10 mouse cellular contexts compared by ENCODE assay signal in the genomic region with DNA sequence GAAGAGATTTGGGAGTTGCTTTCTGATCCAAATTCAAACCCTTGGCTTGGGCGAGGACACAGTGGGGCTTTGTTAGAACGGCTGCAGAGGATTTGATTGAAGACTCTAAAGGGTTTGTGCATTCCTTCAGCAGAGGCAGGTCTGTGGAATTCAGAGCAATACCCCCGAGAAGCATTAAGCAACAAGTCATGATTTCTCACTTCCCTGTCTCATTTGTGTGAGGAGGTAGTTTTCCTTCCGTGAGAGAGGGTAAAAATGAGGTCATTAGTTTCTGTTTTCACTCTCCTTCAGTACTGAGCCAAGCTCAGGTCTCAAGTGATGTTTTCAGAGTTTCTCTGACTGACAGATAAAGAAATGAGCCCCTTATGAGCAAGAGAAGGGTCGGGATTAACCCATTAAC.
DNase-seq lines count a peak whose midpoint lies in the region; ATAC-seq and TF ChIP-seq lines count a peak whose summit lies in the region.
"Had no signal": no experiment of that assay in that cellular context is flagged by ENCODE, and none has a peak within 500 bp of the region (broad histone marks: within the 10 kb centered on the region; RNA-seq: fewer than 3 reads in every experiment).

No protein-coding gene starts in this region.

- H3K4me1 ChIP-seq in kidney, postnatal 0 days (replicated peaks; ENCODE audit: insufficient read depth, low read length) = no peaks in the 10 kb centered on the region
- no peaks in the 10 kb centered on the region for H3K4me1 ChIP-seq in embryonic facial prominence, embryonic 12.5 days
- H3K4me1 ChIP-seq in hindbrain, embryonic 15.5 days (replicated peaks) = peaks cover 8% of the 10 kb centered on the region; the same call in 1 of the 2 replicates

- WGBS in kidney, postnatal 0 days = 9% methylated on average over 5 of the region's 5 CpGs
- 9% methylated on average over 5 of the region's 5 CpGs for WGBS in embryonic facial prominence, embryonic 12.5 days
- WGBS in hindbrain, embryonic 15.5 days = 20% methylated on average over 5 of the region's 5 CpGs

- DNase-seq in kidney, postnatal 0 days (ENCODE audit: low spot score) = peak; percentile 58
- DNase-seq in kidney, adult 8-10 months = no peak
- peak; percentile 30 for DNase-seq in retina, embryonic 14.5 days (ENCODE audit: low spot score)
- DNase-seq in yolk sac, embryonic 10.5 days (ENCODE audit: low spot score) = no peak
- no peak for DNase-seq in left cerebral cortex, adult 9 months (ENCODE audit: low spot score in 2 of 2)
- no peak for DNase-seq in heart, adult 9 months (ENCODE audit: low spot score in 2 of 2)

- no peak for TF ChIP-seq CTCF in kidney, postnatal 0 days (IDR thresholded peaks at IDR 0.05; ENCODE audit: low read depth)

- 0 out of 2 replicates have a peak, but pooled peaks have one; percentile 29 for ATAC-seq in kidney, postnatal 0 days (replicated peaks; ENCODE audit: low FRiP score, low read depth)
- ATAC-seq in embryonic facial prominence, embryonic 12.5 days (ENCODE audit: insufficient number of reproducible peaks, insufficient read depth, low FRiP score, low TSS enrichment) = peak; percentile 47; the same call in 1 of the 2 replicates
- ATAC-seq in hindbrain, embryonic 15.5 days (ENCODE audit: low FRiP score, low read depth) = peak; percentile 54; the same call in 1 of the 2 replicates
- ATAC-seq: intestine, postnatal 0 days had no signal

- no peak overlapping the region for H3K27ac ChIP-seq in kidney, postnatal 0 days
- no peak overlapping the region for H3K27ac ChIP-seq in embryonic facial prominence, embryonic 12.5 days
- no peak overlapping the region for H3K27ac ChIP-seq in hindbrain, embryonic 15.5 days (replicated peaks)
- H3K27ac ChIP-seq: liver, embryonic 12.5 days had no signal

- no peak overlapping the region for H3K9ac ChIP-seq in kidney, postnatal 0 days (ENCODE audit: low read depth, low read length)
- H3K9ac ChIP-seq in embryonic facial prominence, embryonic 12.5 days = no peak overlapping the region
- H3K9ac ChIP-seq in hindbrain, embryonic 15.5 days = no peak overlapping the region
- H3K9ac ChIP-seq: liver, embryonic 12.5 days had no signal

- H3K4me3 ChIP-seq in kidney, postnatal 0 days (replicated peaks; ENCODE audit: low read depth, low read length) = 0 out of 2 replicates have a peak overlapping the region, but pooled peaks have one; percentile 2
- no peak overlapping the region for H3K4me3 ChIP-seq in embryonic facial prominence, embryonic 12.5 days
- H3K4me3 ChIP-seq in hindbrain, embryonic 15.5 days = no peak overlapping the region
- H3K4me3 ChIP-seq: liver, embryonic 12.5 days had no signal

- H3K4me2 ChIP-seq in kidney, postnatal 0 days (ENCODE audit: low read length) = peak overlapping the region; percentile 28
- H3K4me2 ChIP-seq in embryonic facial prominence, embryonic 12.5 days (replicated peaks) = peak overlapping the region; percentile 21; the same call in 1 of the 2 replicates
- peak overlapping the region; percentile 35 for H3K4me2 ChIP-seq in hindbrain, embryonic 15.5 days
- H3K4me2 ChIP-seq: liver, embryonic 12.5 days had no signal

- no peaks in the 10 kb centered on the region for H3K36me3 ChIP-seq in kidney, postnatal 0 days (ENCODE audit: insufficient read depth, low read length)
- no peaks in the 10 kb centered on the region for H3K36me3 ChIP-seq in embryonic facial prominence, embryonic 12.5 days
- H3K36me3 ChIP-seq in hindbrain, embryonic 15.5 days = no peaks in the 10 kb centered on the region
- H3K36me3 ChIP-seq: liver, embryonic 12.5 days had no signal

- no peaks in the 10 kb centered on the region for H3K9me3 ChIP-seq in kidney, postnatal 0 days (replicated peaks; ENCODE audit: low read length)
- no peaks in the 10 kb centered on the region for H3K9me3 ChIP-seq in embryonic facial prominence, embryonic 12.5 days
- no peaks in the 10 kb centered on the region for H3K9me3 ChIP-seq in hindbrain, embryonic 15.5 days
- H3K9me3 ChIP-seq: liver, embryonic 12.5 days had no signal

- H3K27me3 ChIP-seq in kidney, postnatal 0 days (ENCODE audit: insufficient read depth, low read length) = no peaks in the 10 kb centered on the region
- no peaks in the 10 kb centered on the region for H3K27me3 ChIP-seq in embryonic facial prominence, embryonic 12.5 days
- no peaks in the 10 kb centered on the region for H3K27me3 ChIP-seq in hindbrain, embryonic 15.5 days
- H3K27me3 ChIP-seq: liver, embryonic 12.5 days had no signal

Comparison
In these comparisons a context has a peak if more than half of its experiments do, and no peak if none do; other contexts are left out.
1. DNase-seq: peak in kidney, postnatal 0 days (single experiment) and retina, embryonic 14.5 days (single experiment); none in kidney, adult 8-10 months (0 of 2), yolk sac, embryonic 10.5 days (single experiment), left cerebral cortex, adult 9 months (0 of 2) and heart, adult 9 months (0 of 2).
2. Peak in every context shown above with its lines, with median percentiles within 50 percentile points of each other: ATAC-seq and H3K4me2 ChIP-seq.